Mouse (Mus musculus) yolk sac, embryonic 10.5 days (tissue): ENCODE results near the gene Ints6.
"Not testable (repeated sequence)": the region's sequence is repeated elsewhere in the genome, so short reads cannot be mapped to it uniquely, and the experiment has no call there.

ENCODE experiments used
- DNase-seq: peaks from one replicate; pipeline ENCODE4 v3.0.0-alpha.2; 2017; ENCODE audit warnings: low spot score

The Ints6 gene

DNA sequence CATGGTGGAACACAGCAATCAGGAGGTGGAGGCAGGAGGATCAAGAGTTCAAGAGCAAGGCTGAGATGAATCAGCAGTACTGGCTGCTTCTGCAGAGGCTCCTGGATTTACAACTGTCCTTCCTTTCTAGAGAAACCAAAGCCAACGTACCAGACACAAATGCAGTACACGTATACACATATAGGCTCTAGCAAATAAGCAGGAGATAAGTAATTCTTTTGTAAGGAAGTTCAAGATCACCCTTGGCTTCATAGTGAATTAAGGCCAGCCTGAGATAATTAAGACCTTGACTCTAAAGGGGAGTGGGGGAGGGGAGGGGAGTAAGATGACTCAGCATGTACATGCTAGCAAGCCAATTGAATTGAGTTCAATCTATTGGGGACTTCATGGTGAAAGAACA is 9.5 kb downstream of the Ints6 start:
- peak; percentile 36 for DNase-seq

GRCm38 (mm10) chr14:62735646-62736045 is 25.3 kb downstream of the Ints6 start:
- no peak for DNase-seq

DNA sequence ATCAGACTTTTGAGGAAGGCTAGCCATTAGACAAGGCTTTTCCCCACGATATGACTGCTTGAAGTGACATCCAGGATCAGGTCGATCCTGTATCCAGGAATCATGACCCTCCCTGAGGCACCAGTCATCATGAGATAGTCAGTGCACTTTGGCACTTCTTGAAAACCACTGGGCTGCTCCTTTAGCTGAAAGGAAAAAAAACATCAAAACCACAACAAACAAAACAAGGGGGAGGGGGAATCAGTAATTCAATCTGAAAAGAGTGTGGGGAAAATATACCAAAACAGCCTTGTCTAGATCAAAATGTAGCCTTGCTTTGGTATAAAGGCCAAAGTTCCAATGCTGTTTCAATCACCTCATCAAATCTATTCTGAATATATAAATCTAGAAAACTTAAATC is 27.3 kb downstream of the Ints6 start:
- no peak for DNase-seq

GRCm38 (mm10) chr14:62731902-62732301 is 29.1 kb downstream of the Ints6 start:
- no peak for DNase-seq

DNA sequence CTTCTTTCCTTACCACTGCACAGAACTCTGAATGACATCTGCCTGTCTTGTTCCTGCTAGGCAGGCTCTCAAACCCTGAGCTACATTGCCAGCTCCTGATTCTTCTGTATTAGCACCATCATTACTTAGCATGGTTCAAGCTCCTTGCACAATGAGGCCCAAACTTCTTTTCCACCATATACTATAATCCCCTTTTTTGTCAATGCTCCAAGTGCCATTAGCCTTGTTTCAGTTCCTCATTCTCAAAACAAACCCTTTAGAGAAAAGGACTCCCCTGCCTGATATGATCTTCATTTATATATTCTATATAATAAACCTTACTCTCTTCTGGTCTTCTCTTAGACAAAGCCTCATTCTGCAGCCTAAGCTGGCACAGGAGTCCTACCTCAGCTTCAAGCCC is 36.4 kb downstream of the Ints6 start:
- DNase-seq = no peak

- no peak for DNase-seq
These were observed 39.3 kb downstream of the Ints6 start for GRCm38 (mm10) chr14:62721625-62722024.

GRCm38 (mm10) chr14:62718161-62718560 is 42.8 kb downstream of the Ints6 start:
- no peak for DNase-seq

- DNase-seq = no peak
These were observed 87.3 kb downstream of the Ints6 start for GRCm38 (mm10) chr14:62673646-62674045.

DNA sequence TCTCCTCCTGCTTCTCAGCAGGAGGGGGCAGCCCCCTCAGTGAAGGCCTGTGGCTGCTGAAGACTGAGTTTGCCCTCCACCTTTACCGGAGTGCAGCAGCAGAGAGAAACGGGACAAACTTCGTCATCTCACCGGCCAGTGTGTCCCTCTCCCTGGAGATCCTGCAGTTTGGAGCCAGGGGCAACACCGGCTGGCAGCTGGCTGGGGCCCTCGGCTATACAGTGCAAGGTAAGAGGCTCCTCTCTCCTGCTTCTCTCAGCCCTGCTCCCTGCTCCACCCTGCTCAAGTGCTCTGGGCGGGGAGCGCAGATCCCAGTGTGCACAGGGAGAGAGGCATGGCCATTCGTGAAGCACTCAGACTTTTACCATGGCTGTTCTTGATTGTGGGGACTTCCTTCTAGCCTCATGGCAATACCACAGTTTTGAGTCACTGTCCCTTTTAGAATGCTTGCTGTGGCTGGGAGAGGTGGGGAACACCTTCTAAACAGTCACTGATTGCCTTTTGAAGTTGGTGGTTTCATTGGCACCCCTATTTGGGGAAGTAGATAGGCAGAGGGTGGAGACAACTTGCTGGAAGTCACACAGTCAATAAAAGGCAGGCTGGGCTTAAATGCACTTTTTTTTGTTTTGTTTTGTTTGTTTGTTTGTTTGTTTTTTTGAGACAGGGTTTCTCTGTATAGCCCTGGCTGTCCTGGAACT is 95.8 kb downstream of the Ints6 start:
- no peak for DNase-seq

DNA sequence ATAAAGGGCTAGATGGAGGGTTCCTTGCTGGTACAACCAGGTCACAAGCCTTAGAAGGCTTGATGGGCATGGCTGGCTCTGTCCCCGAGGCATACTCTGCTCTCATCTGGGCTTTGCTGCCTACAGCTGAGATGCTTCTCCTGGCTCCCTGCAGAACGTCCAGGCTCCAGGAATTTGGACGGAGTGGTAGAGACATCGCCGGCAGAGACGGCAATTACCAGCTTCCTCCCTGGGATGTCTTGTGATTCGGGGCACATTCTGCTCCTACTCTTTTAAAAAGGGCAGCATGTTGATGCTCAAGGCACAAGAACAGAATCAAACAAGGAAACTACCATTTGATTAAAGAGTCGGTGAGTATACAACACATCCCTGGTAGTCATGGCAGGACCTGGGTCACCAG is 97.6 kb downstream of the Ints6 start, which contains the start of gene Serpine3:
Gene Serpine3 (plus strand): TSS at position 301 of the 400 bp plus-strand sequence.
- no peak for DNase-seq

DNA sequence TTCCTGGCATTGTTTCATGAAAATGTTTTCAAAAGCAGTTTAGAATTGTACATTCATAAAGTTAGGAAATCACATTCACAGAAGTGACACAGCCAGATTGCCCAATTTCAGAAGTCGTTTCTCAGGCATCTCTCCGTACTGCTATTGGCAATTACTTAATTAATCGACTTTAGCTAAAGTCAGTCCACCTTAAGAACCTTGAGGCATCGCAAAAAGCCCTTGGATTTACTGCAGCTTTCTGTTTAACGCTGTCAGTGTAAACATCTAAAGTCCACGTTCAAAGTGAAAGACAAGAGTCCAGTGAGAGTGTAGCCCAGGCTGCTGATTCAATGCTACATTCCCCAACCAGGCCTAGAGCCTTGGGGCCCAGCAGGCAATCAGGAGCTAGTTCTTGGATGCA is 98.6 kb downstream of the Ints6 start:
- no peak for DNase-seq

DNA sequence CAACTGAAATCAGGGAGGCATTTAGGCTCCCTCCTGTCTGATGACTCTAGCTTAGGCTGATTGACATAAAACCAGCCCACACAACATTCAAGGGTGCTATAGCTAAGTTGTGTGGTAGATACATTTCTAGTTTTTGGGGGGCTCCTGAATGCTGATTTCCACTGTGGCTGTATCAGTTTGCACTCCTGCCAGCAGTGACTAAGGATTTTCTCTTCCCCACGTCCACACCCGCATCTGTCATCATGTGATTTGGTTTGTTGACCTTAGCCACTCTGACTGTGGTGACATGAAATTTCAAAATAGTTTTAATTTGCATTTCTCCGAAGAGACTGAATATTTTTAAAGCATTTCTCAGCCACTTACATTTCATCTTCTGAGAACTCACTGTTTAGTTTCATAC is 103.5 kb downstream of the Ints6 start:
- DNase-seq = no peak

- DNase-seq = no peak
These were observed 105.0 kb downstream of the Ints6 start for GRCm38 (mm10) chr14:62655996-62656395.

DNA sequence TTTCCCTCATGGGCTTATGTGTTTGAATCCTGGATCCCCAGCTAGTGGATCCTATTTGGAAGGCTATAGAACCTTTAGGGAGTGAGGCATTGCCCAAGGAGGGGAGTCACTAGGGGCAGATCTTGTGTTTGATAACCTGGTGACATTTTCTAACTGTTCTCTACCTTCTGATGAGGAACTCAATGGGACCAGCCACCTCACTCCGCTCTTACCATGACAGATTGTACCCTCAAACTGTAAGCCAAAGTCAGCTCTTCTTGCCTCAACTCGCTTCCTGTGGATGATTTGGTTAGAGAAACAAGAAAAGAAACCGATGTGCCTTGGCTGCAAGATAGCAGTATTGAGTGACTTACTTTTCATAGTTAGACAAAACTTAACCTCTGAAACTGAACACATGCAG is 109.2 kb downstream of the Ints6 start:
- no peak for DNase-seq

GRCm38 (mm10) chr14:62650376-62650775 is 110.6 kb downstream of the Ints6 start:
- no peak for DNase-seq

- DNase-seq = no peak
These were observed 112.6 kb downstream of the Ints6 start for GRCm38 (mm10) chr14:62648405-62648804.

DNA sequence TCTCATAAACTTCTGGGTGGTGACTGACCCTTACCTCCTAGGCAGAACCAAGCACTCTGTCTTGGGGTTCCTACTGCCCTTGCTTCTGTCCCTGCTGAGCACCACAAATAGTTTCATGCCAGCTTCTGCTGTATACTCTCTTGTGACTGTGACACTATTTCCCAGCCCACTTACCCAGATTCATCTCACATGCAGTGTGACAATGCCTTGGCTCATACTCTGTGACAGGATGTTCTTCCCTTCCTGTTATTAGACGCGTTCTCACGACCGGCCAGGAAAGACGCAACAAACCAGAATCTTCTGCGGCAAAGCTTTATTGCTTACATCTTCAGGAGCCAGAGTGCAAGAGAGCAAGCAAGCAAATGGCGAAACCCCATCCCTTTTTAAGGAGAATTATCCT is 118.6 kb downstream of the Ints6 start:
- DNase-seq = not testable (repeated sequence)

DNA sequence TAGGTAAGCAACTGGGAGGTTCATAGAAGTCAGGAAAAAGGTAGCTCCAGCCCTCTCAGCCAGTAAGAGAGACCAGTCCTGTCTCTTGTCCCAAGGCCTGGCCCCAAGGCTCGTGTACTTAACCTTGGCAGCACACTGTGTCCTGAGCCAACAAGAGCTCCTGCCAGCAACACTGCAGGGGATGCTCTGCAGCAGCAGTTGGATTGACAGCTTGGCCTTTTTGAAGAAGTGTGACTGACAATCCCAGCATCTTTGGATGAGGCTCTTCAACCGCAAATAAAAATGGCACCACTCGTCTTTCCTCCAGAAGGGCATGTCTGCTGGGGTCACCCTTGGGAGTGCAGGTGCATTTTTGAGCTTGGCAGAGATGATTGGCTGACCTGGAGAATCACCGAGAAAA is 120.6 kb downstream of the Ints6 start:
- no peak for DNase-seq

DNA sequence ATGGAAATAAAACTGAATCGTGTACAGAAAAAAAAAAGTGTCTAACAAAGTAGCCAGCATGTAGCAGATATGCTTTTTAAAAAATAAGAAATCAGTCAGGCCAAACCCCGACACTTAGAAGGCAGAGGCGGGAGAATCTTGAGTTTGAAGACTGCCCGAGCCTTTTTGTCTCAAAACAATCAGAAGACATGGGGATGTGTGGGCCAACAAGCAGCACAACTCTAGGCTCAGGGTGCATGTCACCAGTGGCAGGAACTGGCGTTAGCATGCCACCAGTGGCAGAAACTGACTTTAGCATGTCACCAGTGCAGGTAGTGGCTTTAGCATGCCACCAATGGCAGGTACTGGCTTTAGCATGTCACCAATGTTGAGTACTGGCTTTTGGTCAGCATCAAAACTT is 121.4 kb downstream of the Ints6 start:
- no peak for DNase-seq

GRCm38 (mm10) chr14:62639111-62639510 is 121.9 kb downstream of the Ints6 start:
- no peak for DNase-seq

DNA sequence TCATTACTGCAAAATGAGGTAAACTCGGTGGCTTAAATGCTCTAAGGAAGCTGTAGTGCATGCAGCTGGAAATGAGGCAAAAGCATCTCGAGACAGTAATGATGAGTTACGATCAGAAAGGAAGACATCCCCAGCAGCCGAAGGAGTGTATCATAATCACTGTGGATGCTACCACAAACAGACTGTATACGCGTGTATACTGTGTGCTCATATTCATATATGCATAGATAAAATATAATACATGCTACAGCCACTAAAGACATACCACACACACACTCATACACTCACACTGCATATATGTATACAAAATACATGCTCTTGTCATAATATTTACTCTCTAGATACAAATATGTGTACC is 122.6 kb downstream of the Ints6 start:
- DNase-seq = no peak

- no peak for DNase-seq
These were observed 123.3 kb downstream of the Ints6 start for GRCm38 (mm10) chr14:62637436-62638344.

- no peak for DNase-seq
These were observed 133.0 kb downstream of the Ints6 start for GRCm38 (mm10) chr14:62627951-62628350.
